In genomic region chr7:123097891-123098750, GRCm38 (mm10) we compare ENCODE assay signal across 7 mouse cellular contexts. TPM values are rescaled to one million over a fixed set of nuclear protein-coding genes. Genes with fewer than 3 reads are reported as not detected.
DNase-seq lines count a peak whose midpoint lies in the region; ATAC-seq and TF ChIP-seq lines count a peak whose summit lies in the region.

No protein-coding gene starts in this region.

- H3K9ac ChIP-seq in forebrain, embryonic 11.5 days (ENCODE audit: low read length) = peak overlapping the region; percentile 37
- H3K9ac ChIP-seq in heart, embryonic 15.5 days = no peak overlapping the region
- H3K9ac ChIP-seq in liver, embryonic 12.5 days = no peak overlapping the region
- H3K9ac ChIP-seq in neural tube, embryonic 14.5 days (replicated peaks; ENCODE audit: low read depth, low read length) = no peak overlapping the region

- TF ChIP-seq POLR2A in brain, embryonic 14.5 days (IDR thresholded peaks at IDR 0.05; ENCODE audit: borderline replicate concordance, extremely low read depth, insufficient read depth, insufficient read length, poor library complexity, severe bottlenecking) = no peak

- 14% methylated on average over 16 of the region's 16 CpGs for WGBS in forebrain, embryonic 11.5 days
- 22% methylated on average over 16 of the region's 16 CpGs for WGBS in heart, embryonic 15.5 days
- WGBS in liver, embryonic 12.5 days (ENCODE audit: insufficient replicate concordance) = 46% methylated on average over 16 of the region's 16 CpGs
- WGBS in neural tube, embryonic 14.5 days = 21% methylated on average over 16 of the region's 16 CpGs

- TF ChIP-seq CTCF in brain, embryonic 14.5 days (IDR thresholded peaks at IDR 0.05; ENCODE audit: borderline replicate concordance, extremely low read depth, insufficient read depth, insufficient read length) = no peak

- H3K9me3 ChIP-seq in forebrain, embryonic 11.5 days (ENCODE audit: control insufficient read depth, low read length) = no peaks in the 10 kb centered on the region
- no peaks in the 10 kb centered on the region for H3K9me3 ChIP-seq in heart, embryonic 15.5 days (replicated peaks)
- no peaks in the 10 kb centered on the region for H3K9me3 ChIP-seq in liver, embryonic 12.5 days (replicated peaks)
- H3K9me3 ChIP-seq in neural tube, embryonic 14.5 days (ENCODE audit: control insufficient read depth, low read length) = no peaks in the 10 kb centered on the region

- peak; percentile 95 for DNase-seq in brain, embryonic 14.5 days (ENCODE audit: low read depth)
- DNase-seq in forebrain, embryonic 11.5 days (ENCODE audit: low spot score) = peak; percentile 86
- peak; percentile 86 for DNase-seq in kidney, postnatal 14 days
- DNase-seq in urinary bladder, postnatal 36 days (ENCODE audit: low spot score in 2 of 2) = peak; percentile 66 to 78

- no peaks in the 10 kb centered on the region for H3K27me3 ChIP-seq in forebrain, embryonic 11.5 days (ENCODE audit: control insufficient read depth, insufficient read depth, low read length)
- no peaks in the 10 kb centered on the region for H3K27me3 ChIP-seq in heart, embryonic 15.5 days
- no peaks in the 10 kb centered on the region for H3K27me3 ChIP-seq in liver, embryonic 12.5 days (replicated peaks)
- no peaks in the 10 kb centered on the region for H3K27me3 ChIP-seq in neural tube, embryonic 14.5 days (ENCODE audit: control insufficient read depth, insufficient read depth, low read length)

- H3K4me3 ChIP-seq in forebrain, embryonic 11.5 days (ENCODE audit: low read depth, low read length) = no peak overlapping the region
- no peak overlapping the region for H3K4me3 ChIP-seq in heart, embryonic 15.5 days
- no peak overlapping the region for H3K4me3 ChIP-seq in liver, embryonic 12.5 days
- no peak overlapping the region for H3K4me3 ChIP-seq in neural tube, embryonic 14.5 days (ENCODE audit: low read depth, low read length)

- H3K36me3 ChIP-seq in forebrain, embryonic 11.5 days (ENCODE audit: control insufficient read depth, insufficient read depth, low read length) = no peaks in the 10 kb centered on the region
- no peaks in the 10 kb centered on the region for H3K36me3 ChIP-seq in heart, embryonic 15.5 days
- H3K36me3 ChIP-seq in liver, embryonic 12.5 days = no peaks in the 10 kb centered on the region
- H3K36me3 ChIP-seq in neural tube, embryonic 14.5 days (ENCODE audit: control insufficient read depth, insufficient read depth, low read length) = no peaks in the 10 kb centered on the region

- H3K27ac ChIP-seq in forebrain, embryonic 11.5 days (ENCODE audit: low read depth, low read length) = peak overlapping the region; percentile 90
- H3K27ac ChIP-seq in heart, embryonic 15.5 days = peak overlapping the region; percentile 83
- H3K27ac ChIP-seq in liver, embryonic 12.5 days = peak overlapping the region; percentile 72
- peak overlapping the region; percentile 63 for H3K27ac ChIP-seq in neural tube, embryonic 14.5 days (ENCODE audit: low read depth, low read length)

- H3K4me2 ChIP-seq in forebrain, embryonic 11.5 days (ENCODE audit: low read depth, low read length, severe bottlenecking) = peak overlapping the region; percentile 8; the same call in 1 of the 2 replicates
- peak overlapping the region; percentile 6; the same call in 1 of the 2 replicates for H3K4me2 ChIP-seq in heart, embryonic 15.5 days
- H3K4me2 ChIP-seq in liver, embryonic 12.5 days = no peak overlapping the region
- H3K4me2 ChIP-seq in neural tube, embryonic 14.5 days (ENCODE audit: low read depth, low read length) = no peak overlapping the region

- peak; percentile 95 for ATAC-seq in forebrain, embryonic 11.5 days (replicated peaks; ENCODE audit: low FRiP score)
- peak; percentile 95 for ATAC-seq in heart, embryonic 15.5 days (replicated peaks; ENCODE audit: insufficient number of reproducible peaks, insufficient read depth, low FRiP score, low read depth)
- ATAC-seq in liver, embryonic 12.5 days = peak; percentile 72
- peak; percentile 91 for ATAC-seq in neural tube, embryonic 14.5 days (ENCODE audit: low read depth)

- peaks cover 11% of the 10 kb centered on the region; the same call in 1 of the 2 replicates for H3K4me1 ChIP-seq in forebrain, embryonic 11.5 days (replicated peaks; ENCODE audit: control insufficient read depth, insufficient read depth, low read length)
- H3K4me1 ChIP-seq in heart, embryonic 15.5 days (replicated peaks) = peaks cover 15% of the 10 kb centered on the region
- no peaks in the 10 kb centered on the region for H3K4me1 ChIP-seq in liver, embryonic 12.5 days
- peaks cover 6% of the 10 kb centered on the region; the same call in 1 of the 2 replicates for H3K4me1 ChIP-seq in neural tube, embryonic 14.5 days (ENCODE audit: control insufficient read depth, insufficient read depth, low read length)

RNA-seq across cellular contexts. Expression of gene Tnrc6a, which starts 25.6 kb away (rescaled TPM):
- 78.8 and 88.9 TPM in 2 replicates for polyA plus RNA-seq in brain, embryonic 14.5 days (2012; rRNA removed)
- polyA plus RNA-seq in forebrain, embryonic 11.5 days (2014; fragmentation: Nextera tagmentation; extraction: Ambion mirVana) = 51.3 and 53.9 TPM in 2 replicates
- 25.9 and 36.1 TPM in 2 replicates for polyA plus RNA-seq in heart, embryonic 15.5 days (2015; fragmentation: Nextera tagmentation; extraction: Ambion mirVana)
- polyA plus RNA-seq in liver, embryonic 12.5 days (2016; fragmentation: Nextera tagmentation; extraction: Ambion mirVana) = 24.7 and 29.8 TPM in 2 replicates
- polyA plus RNA-seq in neural tube, embryonic 14.5 days (2014; fragmentation: Nextera tagmentation; extraction: Ambion mirVana) = 47.5 and 62.8 TPM in 2 replicates

Comparison
In these comparisons a context has a peak if more than half of its experiments do, and no peak if none do; other contexts are left out.
1. H3K4me2 ChIP-seq: peak in forebrain, embryonic 11.5 days (single experiment) and heart, embryonic 15.5 days (single experiment); none in liver, embryonic 12.5 days (single experiment) and neural tube, embryonic 14.5 days (single experiment).
2. Peak in every context shown above with its lines, with median percentiles within 50 percentile points of each other: DNase-seq, ATAC-seq and H3K27ac ChIP-seq.